Mouse (Mus musculus): ENCODE measurements around the gene Tmem230.
"Not testable (repeated sequence)": the region's sequence is repeated elsewhere in the genome, so short reads cannot be mapped to it uniquely, and the experiment has no call there.

Gene Tmem230

DNA sequence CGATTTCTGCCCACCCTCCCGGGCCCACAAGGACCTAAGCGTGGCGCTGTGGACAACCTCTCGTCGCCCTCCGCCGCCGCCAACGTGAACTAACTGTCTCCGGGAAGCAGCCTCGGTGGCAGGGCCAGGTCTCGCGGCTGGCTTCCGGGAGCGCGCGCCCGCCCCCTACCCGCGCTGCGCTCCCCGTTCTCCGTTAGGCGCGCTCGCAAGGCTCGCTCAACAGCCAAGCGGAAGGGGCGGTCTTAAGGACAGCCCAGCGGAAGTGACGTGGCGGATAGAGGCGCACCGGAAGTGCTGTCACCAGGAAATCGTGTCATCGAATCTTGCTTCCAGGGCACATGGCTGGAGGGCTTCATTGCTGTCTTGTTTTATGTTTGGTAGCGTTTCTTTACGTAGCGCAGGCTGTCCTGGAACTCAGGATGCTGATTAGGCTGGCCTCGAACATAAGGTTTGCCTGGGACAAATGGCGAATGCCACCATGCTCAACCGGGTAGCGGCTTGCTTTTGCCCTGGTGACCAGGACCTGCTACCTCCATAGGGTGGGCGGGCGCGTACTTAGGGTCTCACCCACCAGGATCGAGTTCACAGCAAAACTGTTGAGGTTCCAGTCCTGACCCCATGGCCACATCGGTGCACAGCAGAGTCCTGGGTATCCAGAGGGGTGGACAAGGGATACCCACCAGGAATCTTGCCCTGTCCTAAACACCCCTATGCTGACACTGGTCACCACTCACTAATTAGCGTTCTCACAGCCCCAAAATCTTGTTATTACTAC lies at the start of gene Tmem230:
Tmem230 (minus strand) TSS at position 269 of the 775 bp plus-strand sequence.
- peak; percentile 92 for DNase-seq (ENCODE audit: low spot score)

DNA sequence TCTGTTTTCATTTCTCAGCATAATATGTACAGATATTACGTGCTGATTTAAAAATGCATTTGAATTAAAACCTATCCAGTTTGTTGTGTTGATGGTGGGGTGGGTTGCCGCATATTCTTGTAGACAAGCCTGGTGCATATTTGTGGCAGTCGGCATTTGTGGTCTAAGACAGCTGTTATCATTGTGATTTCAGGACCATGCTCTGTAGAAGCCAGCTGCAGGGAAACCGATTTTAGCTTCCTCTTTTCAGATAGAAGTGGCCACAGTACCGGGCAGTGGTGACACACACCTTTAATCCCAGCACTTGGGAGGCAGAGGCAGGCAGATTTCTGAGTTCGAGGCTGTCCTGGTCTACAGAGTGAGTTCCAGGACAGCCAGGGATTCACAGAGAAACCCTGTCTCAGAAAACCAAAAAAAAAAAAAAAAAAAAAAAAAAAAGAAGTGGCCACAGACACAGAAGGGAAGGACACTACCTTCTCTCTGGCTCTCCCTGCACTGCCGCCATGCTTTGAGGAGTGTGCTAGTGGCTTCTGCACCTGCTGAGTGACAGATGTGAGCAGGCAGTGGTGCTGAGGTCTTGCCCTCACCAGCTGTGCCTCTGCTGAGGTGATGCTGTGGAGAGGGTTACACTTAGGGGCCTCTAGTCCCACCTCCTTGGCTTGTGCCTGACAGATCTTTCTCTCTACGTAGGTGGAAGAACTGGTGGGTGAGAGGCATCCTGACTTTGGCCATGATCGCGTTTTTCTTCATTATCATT lies 46.3 kb upstream of the Tmem230 start:
- DNase-seq (ENCODE audit: low spot score): no peak

DNA sequence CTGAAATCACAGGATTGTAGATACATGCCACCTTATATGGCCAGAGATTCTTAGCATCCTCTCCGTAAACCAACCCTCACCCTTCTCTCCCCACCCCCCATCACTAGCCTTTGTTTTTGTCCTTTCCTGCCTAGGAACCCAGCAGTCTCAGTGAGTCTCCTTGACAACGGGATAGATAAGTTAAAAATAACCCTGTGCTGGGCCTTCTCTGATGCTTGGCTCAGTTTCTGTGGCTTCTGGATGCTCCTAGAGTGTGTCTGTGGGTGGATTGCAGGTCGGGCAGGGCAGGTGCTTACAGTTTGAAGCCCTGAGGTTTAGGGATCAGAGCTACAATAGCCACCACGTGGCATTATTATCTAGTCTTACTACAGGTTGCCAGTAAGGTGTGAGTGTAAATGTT lies 44.5 kb upstream of the Tmem230 start:
- peak; percentile 47 for DNase-seq (ENCODE audit: low spot score)

DNA sequence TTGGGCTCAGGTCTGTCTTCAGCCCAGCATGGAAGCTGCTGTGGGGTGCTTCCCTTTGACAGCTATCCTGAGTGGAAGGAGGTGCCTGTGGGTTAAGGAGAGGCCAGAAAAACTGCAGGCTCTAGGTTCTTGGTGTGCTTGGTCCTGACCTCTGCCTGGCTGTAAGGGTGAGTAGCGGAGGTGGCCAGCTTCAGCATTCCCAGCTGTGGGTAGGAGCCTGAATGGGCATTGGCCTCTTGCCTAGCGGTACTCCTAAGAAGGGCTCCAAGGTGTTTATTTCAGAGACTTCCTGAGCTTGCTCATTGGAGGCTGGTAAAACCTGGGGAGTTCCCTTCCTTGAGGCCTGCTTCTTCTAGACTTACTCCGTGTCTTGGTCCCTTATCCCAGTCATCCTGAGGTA lies 43.7 kb upstream of the Tmem230 start:
- DNase-seq (ENCODE audit: low spot score): no peak

DNA sequence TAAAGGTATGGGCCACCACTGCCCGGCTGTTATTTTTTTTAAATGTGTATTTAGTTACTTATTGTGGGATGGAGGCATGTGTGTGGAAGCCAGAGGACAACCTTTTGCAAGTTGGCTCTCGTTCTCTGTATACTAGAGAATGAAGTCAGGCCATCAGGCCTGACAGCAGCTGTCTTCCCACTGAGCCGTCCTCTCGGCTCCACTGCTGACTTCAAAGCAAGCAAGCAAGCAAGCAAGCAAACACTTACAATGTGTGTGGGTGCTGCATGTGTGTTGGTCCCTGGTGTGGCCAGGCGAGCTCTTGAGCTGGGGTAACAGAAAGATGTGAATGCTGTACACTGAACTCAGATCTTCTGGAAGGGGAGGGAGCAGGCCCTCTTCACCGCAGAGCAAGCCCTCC lies 43.2 kb upstream of the Tmem230 start:
- no peak for DNase-seq (ENCODE audit: low spot score)

GRCm38 (mm10) chr2:132289213-132289612 lies 41.6 kb upstream of the Tmem230 start:
- DNase-seq (ENCODE audit: low spot score): not testable (repeated sequence)

- DNase-seq (ENCODE audit: low spot score): no peak
These were observed 38.9 kb upstream of the Tmem230 start for GRCm38 (mm10) chr2:132286376-132287076.

- not testable (repeated sequence) for DNase-seq (ENCODE audit: low spot score)
These were observed 38.1 kb upstream of the Tmem230 start for GRCm38 (mm10) chr2:132285722-132286121.

DNA sequence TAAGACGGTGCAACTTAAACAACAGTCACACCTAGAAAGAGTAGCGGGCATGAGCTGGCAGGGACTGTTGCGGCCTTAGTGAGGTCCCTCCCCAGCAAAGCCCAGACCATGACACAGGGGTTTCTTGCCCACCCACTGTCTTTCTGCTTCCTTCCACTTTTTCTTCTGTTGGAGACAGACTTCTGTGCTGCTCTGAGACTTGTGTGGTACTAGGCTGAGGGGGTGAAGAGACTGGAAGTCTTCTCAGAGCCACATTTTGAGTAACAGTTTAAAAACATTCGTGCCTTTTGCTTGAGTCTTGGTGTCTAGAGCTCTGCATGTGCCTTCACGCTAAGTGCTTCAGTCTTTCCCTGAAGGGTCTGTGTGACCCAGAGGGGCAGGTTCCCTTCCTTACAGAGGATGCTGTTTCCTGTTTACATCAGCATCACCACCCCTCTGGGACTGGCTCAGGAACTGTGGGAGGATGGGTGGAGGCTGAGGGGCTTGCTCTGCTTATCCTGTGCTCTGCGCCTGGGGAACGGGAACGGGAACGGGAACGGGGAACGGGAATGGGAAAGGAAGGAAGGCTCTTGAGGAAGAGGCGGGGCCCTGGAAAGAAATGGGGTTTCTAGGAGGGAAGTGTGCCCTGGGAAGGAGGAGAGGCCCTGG lies 37.0 kb upstream of the Tmem230 start:
- DNase-seq (ENCODE audit: low spot score): no peak

DNA sequence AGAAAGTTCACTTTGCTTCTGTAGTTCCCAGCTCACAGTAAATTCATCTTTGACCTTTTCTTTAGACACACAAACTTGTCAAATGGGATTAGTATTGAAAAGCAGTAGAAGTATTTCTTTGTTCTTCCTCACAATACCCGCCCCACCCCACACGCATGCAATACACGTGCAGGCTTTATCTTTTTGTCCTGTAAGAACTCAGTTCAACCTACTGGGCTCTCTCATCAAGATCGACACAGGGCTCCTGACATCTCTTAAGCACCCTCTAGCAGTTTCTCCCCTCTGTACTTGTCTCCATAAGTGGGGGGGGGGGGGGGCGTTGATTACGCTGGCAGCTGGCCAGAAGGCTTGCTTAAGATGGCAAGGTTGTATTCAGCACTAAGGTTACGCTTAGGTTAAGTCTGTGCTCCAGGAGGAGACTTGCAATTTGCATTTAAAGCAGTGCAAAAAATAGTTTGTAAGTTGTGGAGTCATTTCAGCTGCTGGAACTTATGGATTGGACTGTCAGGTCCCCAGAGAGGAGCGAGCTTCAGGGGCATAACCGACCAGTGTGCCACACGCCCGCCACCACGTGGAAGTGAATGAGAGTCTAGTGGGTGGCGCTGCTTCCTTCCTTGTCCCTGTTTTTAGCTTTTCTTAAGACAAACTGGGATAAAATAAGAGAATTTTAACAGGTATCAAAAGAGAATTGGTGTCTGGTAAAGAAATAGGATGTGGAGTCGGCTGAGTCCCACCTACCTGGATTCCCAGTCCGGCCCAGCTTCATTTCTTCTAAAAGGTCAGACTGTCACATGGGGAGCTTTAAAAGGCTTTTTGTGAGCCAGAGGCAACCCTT lies 35.8 kb upstream of the Tmem230 start:
- DNase-seq (ENCODE audit: low spot score): no peak

DNA sequence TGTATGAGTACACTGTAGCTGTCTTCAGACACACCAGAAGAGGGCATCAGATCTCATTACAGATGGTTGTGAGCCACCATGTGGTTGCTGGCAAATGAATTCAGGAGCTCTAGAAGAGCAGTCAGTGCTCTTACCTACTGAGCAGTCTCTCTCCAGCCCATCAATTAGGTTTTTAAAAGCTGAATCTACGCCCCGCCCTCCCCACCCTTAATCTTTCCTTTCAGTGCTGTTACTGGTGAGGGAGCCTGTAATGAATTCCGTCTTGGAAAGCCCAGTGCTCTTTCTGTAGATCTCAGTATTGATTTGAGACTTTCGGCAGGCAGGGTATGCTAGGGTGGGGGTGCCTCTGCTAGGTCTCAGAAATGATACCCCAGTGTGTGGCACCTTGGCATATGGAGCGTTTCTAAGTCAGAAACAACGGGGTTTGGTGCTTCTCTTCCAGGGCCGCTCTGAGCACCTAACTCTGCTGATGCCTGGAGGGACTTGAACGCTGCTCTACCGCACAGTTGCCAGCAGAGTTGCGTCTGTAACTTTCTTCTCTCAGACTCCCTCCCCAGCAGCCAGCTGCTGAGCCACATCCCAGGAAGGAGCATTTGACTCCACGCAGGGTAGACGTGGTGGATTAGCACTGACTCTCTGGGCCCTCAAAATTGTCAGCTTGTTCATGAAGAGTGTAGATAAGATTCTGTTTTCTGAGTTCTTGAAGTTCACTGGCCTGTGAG lies 35.0 kb upstream of the Tmem230 start:
- DNase-seq (ENCODE audit: low spot score): no peak

GRCm38 (mm10) chr2:132281560-132282452 lies 34.2 kb upstream of the Tmem230 start:
- no peak for DNase-seq (ENCODE audit: low spot score)

GRCm38 (mm10) chr2:132280518-132281120 lies 33.0 kb upstream of the Tmem230 start:
- no peak for DNase-seq (ENCODE audit: low spot score)

DNA sequence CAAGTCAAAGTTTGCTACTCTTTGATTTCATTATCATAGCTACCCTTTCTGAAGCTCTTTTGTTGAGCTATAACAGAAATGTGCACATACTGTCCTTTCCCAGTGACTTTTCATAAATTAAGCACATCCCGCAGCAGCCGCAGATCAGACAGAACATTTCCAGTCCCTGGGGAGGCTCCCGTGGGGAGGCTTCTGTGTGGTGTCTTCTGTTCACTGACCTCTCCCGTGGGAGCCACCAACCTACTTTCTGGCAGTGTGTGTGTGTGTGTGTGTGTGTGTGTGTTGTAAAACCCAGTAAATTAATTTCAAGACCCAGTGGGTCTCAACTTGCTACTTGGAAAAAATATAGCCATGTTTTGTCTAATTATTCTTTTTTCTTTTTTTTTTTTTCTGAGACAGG lies 32.4 kb upstream of the Tmem230 start:
- DNase-seq (ENCODE audit: low spot score): no peak

DNA sequence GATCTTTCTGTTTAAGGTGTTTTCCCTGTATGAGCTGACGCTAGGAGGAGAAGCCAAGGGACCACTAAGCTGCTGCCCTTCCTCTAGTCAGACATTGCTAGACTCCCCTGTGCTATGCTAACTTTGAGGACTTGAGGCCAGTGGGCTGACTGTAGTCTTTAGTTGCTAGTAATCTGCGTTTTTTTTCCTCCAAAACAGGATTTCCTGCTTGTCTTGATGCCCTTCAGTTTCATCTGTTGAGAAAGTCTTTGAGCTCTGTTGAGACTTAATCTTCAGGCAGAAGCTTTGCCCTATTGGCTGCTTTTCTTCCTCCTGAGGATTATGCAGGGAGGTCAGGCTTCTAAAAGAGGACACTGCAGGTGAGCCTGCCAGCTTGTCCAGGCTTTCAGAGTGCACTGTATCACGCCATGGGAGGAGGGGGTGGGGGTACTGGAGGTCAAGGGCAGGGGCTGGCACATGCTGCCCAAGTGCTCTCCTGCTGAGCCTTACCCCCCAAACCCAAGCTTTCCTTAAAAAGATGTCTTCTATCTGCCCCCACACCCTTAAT lies 31.8 kb upstream of the Tmem230 start:
- no peak for DNase-seq (ENCODE audit: low spot score)

DNA sequence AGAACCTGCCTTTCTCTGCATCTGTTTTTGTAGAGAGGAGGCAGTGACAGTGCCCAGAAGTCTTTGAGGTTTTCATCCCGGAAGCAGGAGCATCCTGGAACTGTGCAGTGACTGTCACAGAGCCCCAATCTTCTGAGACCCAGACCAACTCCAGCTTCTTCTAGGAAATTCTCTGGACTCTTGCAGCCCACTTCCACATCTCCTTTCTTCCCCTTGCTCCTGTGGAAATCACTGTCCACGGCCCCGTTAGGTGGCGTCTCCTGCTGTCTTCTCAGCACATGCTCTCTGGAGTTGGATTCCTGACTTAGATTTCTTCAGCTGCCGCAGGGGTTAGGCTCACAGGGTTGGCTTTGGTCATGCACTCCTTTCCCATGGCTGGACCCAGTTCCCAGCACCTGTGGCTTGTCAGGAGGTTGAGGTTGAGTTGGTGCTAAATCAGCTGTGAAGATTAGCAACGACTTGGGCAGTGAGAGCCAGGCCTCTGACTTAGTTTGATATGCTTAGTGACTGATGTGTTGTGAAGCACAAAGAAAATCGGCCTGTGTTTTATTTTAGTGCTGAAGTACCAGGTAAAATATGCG lies 30.8 kb upstream of the Tmem230 start:
- DNase-seq (ENCODE audit: low spot score): no peak

DNA sequence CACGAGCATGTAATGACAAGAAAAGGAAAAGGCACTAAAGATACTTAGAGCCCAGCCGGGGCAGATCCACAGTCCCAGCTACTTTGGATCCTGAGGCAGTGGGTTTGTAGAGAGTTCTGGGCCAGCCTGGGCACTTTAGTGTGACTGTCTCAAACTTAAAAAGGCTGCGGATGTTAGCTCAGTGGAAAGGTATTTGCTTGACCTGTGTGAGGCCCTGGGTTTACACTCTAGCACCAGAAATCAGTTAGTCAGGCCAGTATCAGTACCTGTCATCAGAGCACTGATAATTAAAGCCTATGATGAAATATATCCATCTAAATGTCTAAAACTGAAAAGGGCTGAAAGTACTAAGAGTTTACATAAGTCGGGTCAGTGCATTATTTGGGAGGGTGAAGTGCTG lies 28.6 kb upstream of the Tmem230 start:
- no peak for DNase-seq (ENCODE audit: low spot score)

GRCm38 (mm10) chr2:132275527-132275926 lies 27.9 kb upstream of the Tmem230 start:
- DNase-seq (ENCODE audit: low spot score): no peak
